Mouse (Mus musculus) inflammation-experienced regulatory T-cells, adult 6 months (primary cell): Measurements from ENCODE around the gene Zbtb3. TPM values are rescaled to one million over a fixed set of nuclear protein-coding genes. Genes with fewer than 3 reads are reported as not detected.
"Not testable (repeated sequence)": the region's sequence is repeated elsewhere in the genome, so short reads cannot be mapped to it uniquely, and the experiment has no call there.

Source experiments
- ATAC-seq: one replicate; pipeline ENCODE4 v1.8.0; 2017
- polyA plus RNA-seq, 3 experiments: library from polyadenylated mRNA; unstranded; fragments of 100-300 nt; shearing (Covaris generic); gene quantifications; one replicate each; pipeline ENCODE4 v1.2.1; 2017

The Zbtb3 gene
- polyA plus RNA-seq, 3 experiments from 2014 or later = 2.1 to 3.0 (median 2.7) TPM

- ATAC-seq = no peak
Observed at GRCm38 (mm10) chr19:8803879-8804660, 1.7 kb downstream of the Zbtb3 start.

DNA sequence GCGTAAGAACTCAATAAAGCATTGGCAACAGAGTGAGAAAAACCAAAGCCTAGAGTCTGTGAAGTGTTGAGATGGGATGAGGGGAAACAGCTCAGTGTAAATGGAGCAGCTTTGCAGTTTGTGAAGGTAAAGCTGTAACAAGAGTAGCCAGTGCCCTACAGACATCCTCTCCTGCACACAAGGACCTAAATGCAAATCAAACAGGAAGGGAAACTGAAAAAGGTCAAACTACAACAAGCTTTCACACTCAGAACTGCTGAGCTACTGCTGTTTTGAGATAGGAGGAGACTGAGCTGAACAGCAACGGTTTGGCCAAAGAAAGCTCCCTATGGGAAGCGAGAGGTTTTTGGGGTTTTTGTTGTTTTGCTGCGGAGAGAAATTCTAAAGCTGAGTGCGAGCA is 4.5 kb downstream of the Zbtb3 start:
- ATAC-seq = no peak

DNA sequence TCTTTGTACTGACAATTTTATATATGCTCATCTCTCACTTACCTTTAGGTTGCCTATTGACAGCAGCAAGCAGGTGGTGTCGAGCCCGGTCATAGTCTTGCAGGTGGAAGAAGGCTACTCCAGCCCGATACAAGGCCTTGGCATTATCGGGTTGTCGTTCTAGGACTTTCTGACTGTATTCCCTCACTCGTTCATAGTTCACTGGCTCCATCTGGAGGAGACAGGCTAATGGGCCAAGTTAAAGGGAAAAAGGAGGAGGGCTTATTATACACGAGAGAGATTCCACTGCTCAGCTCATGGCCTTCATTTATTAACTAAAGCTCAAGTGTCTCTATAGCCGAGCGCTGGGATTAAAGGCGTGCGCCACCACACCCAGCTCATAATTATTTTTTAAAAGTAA is 13.5 kb downstream of the Zbtb3 start:
- ATAC-seq = no peak

DNA sequence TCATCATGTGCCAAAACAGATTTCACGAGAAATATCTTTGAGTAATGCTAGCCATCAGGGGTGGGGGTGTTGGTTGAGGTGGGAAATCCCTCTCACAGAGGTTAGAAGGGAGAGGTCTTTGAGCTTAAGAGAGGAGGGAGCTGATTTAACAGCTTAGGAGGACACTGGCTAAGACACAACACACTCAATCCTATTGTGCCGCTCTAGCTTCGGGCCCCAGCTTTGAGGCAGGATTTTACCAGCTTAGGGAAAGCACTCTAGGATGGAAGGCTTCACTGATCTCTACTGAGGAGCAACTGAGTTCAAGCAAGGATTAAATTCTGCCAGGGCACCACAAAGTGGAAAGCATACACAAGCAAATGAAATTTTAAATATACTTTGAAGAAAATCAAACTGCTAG is 14.6 kb downstream of the Zbtb3 start:
- ATAC-seq = no peak

DNA sequence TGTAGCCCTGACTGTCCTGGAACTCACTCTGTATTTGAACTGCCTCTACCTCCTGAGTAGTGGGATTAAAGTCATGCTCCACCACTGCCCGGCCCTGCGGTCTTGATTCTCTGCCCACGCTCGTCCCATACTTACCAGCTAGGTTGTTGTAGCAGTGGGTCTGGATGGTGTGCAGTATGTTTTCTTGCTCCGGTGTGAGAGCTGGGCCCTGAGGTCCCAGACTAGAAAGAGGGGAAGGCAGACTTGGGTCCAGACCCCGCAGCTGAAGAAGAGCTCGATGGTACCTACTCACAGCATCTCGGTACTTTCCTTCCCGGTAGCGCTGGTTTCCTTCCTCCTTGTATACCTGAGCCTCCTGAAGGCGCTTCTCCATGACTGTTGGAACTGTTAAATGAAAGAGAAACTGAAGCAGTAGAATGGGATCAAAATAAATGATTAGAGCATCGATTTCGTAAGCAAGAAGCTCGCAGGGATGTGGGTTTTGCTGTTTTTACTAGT is 16.0 kb downstream of the Zbtb3 start:
- ATAC-seq = no peak

DNA sequence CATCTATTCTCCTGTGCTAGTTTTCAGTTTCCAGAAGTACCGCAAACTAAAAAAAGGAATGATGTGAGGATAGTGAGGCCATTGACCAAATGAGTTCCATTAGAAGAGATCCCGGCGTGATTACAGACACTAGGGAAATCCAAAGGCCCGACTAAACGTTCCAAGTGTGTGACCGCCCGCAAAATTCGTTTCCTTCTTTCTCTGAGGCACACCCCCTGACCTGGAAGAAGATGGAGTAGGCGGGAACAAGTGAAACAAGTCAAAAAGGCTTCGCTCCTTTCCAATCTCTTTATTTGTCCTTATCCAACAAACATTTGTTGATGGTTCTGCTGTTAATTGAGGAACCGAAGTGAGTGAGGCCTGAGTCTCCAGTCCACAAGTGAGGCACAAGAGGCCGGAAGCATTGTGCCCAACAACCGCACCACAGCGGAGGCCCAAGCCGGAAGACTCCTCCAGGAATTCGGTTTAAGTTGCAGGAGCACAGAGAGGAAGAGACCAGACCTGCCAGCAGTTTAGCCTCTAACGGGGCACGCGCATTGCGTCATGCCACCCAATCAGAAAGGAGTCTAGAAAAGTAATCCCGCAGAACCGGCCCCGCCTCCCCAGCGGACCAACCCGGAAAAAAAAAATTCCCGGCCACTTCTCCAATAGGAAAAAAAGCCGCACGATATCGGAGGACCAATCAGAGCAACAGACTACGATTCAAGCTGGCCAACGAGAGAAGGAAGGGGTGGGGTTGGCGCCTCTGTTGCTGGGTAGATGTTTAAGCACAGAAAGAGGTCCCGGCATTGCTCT is 16.6 kb downstream of the Zbtb3 start, which contains the start of gene Ttc9c:
Ttc9c (minus strand) TSS at position 533 of the 795 bp plus-strand sequence.
- peak; percentile 68 for ATAC-seq

DNA sequence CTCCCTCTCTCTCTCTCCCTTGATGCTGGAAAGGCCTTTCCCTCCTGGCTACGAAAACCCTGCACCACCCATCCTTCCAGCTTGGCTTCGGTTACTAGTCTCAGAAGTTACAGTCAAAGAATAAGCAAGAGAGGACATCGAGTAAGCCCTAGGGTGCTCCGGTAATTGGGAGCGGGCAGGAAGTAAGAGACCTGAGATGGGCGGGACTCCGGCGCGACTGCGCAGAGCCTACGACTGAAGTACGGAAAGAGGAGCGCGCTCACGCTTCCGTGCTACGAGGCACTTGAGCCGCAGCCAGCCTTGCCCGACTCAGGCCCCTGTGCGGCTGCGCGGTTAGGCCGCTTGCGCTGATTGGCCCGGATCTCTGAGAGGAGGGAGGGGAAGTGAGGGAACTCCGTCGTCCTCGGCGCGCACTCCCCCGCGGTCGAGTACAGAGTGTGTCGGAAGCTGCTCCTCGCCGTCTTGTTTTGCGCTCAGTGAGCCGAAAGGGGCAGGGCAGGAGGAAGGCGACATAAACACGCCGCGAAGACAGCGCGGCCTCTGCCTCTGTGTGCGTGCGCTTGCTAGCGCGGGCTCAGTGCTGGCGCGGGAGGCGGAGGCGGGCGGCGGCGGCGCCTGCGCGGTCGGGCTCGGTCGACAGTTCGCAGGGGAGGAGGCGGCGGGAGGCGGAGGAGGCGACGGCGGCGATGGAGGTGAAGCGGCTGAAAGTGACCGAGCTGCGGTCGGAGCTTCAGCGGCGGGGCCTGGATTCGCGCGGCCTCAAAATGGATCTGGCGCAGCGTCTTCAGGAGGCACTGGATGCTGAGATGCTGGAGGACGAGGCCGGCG is 17.5 kb downstream of the Zbtb3 start, which contains the start of gene Hnrnpul2:
Hnrnpul2 (plus strand) TSS at position 415 of the 828 bp plus-strand sequence.
- ATAC-seq = peak; percentile 82

GRCm38 (mm10) chr19:8820424-8820956 is 18.1 kb downstream of the Zbtb3 start:
- ATAC-seq = peak; percentile 0

- no peak for ATAC-seq
Observed at GRCm38 (mm10) chr19:8821146-8821545, 18.8 kb downstream of the Zbtb3 start.

DNA sequence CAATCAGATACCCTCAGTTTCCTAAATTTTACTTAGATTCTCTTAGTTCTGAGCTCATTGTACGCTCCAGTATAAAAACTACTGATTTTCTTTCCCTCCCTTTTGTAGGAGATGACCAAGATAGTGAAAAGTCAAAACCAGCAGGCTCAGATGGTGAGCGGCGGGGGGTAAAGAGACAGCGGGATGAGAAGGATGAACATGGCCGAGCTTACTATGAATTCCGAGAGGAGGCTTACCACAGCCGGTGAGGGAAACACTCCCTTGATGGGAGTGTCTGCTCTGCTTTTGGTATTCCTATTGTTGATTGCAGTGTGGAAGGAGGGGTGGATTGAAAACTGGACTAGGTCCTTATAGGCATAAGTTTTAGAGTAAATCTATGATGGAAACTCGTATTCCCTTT is 20.3 kb downstream of the Zbtb3 start:
- ATAC-seq = no peak

GRCm38 (mm10) chr19:8829660-8830059 is 27.3 kb downstream of the Zbtb3 start, which contains the start of gene AC129217.1:
TSS of gene AC129217.1 (plus strand) at chr19:8829773.
- no peak for ATAC-seq

- no peak for ATAC-seq
Observed at GRCm38 (mm10) chr19:8830664-8831063, 28.3 kb downstream of the Zbtb3 start.

- no peak for ATAC-seq
Observed at GRCm38 (mm10) chr19:8831262-8831661, 28.9 kb downstream of the Zbtb3 start.

DNA sequence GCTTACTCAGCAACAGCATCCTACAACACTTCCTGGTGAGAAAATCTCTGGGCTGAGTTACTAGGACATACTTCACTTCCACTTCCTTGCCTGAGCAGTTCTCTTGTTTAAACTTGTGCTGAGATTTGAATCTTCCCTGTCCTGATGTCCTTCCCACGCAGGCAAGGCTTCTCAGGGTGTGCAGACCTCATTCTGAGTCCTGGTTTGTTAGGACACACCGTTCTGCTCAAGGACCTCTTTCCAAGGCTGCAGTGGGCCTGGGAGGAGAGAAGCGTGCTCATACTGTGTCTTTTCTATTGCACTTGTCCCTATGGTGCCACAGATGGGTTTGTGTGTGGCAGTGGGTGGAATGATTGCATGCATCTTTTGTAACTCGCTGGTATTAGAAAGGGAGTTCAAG is 30.6 kb downstream of the Zbtb3 start:
- no peak for ATAC-seq

GRCm38 (mm10) chr19:8836327-8836726 is 34.0 kb downstream of the Zbtb3 start:
- ATAC-seq = not testable (repeated sequence)

- ATAC-seq = peak; percentile 75
Observed at GRCm38 (mm10) chr19:8837251-8837791, 35.0 kb downstream of the Zbtb3 start, which contains the start of gene Bscl2. TSS of gene Bscl2 (plus strand) at chr19:8837467.

- peak; percentile 2 for ATAC-seq
Observed at GRCm38 (mm10) chr19:8838041-8838730, 35.8 kb downstream of the Zbtb3 start.

GRCm38 (mm10) chr19:8839103-8839907 is 37.0 kb downstream of the Zbtb3 start, which contains the start of gene Gng3:
TSS of gene Gng3 (minus strand) at chr19:8839194.
- no peak for ATAC-seq

GRCm38 (mm10) chr19:8839908-8840791 is 37.8 kb downstream of the Zbtb3 start:
- ATAC-seq = peak; percentile 35
